23 mouse cellular contexts compared by ENCODE assay signal in the genomic region with DNA sequence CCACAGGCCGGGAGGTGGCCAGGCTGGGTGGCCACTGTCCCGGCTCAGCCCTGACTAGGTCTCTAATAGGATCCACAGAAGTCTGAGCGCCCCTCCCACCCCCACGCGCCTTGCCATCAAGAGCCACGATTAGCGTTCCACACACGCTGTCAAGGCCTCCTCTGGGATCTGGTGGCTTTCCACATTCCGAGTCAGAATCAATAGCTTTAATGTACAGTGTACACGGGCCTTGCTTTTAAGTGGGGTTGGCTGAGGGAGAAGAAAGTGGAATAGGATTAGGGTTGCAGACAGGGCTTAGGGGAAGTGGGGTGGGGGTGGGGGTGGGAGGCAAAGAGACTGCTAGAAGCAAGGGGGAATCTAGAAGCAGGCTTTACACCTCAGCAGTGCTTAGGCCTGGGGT. TPM values are rescaled to one million over a fixed set of nuclear protein-coding genes. Genes with fewer than 3 reads are reported as not detected.
"Had no signal": no experiment of that assay in that cellular context is flagged by ENCODE, and none has a peak within 500 bp of the region (broad histone marks: within the 10 kb centered on the region; RNA-seq: fewer than 3 reads in every experiment).

No protein-coding gene starts in this region.

- H3K4me1 ChIP-seq: liver, embryonic 13.5 days; liver, embryonic 15.5 days; megakaryocyte, embryonic 14.5 days; midbrain, embryonic 12.5 days had no signal

- H3K9me3 ChIP-seq: liver, embryonic 13.5 days; liver, embryonic 15.5 days; lung, embryonic 15.5 days; midbrain, embryonic 12.5 days; neural tube, embryonic 12.5 days; stomach, embryonic 15.5 days had no signal

- H3K27me3 ChIP-seq: liver, embryonic 13.5 days; liver, embryonic 15.5 days; lung, embryonic 15.5 days; megakaryocyte, embryonic 14.5 days; midbrain, embryonic 12.5 days; neural tube, embryonic 12.5 days; stomach, embryonic 15.5 days had no signal

- H3K36me3 ChIP-seq: liver, embryonic 13.5 days; liver, embryonic 15.5 days; lung, embryonic 15.5 days; midbrain, embryonic 12.5 days; neural tube, embryonic 12.5 days; stomach, embryonic 15.5 days had no signal

- H3K9ac ChIP-seq: liver, embryonic 13.5 days; liver, embryonic 15.5 days; liver, postnatal 0 days; lung, embryonic 15.5 days; midbrain, embryonic 12.5 days; neural tube, embryonic 12.5 days; stomach, embryonic 15.5 days had no signal

- ATAC-seq: liver, postnatal 0 days; lung, postnatal 0 days had no signal

- H3K4me2 ChIP-seq: liver, embryonic 11.5 days; liver, embryonic 13.5 days; liver, embryonic 15.5 days; lung, embryonic 15.5 days; midbrain, embryonic 12.5 days; neural tube, embryonic 12.5 days; stomach, embryonic 15.5 days had no signal

- H3K27ac ChIP-seq: liver, embryonic 13.5 days; liver, embryonic 15.5 days; lung, embryonic 15.5 days; macrophage; midbrain, embryonic 12.5 days; neural tube, embryonic 12.5 days; stomach, embryonic 15.5 days; stomach, postnatal 0 days had no signal

- DNase-seq: liver, embryonic 13.5 days; liver, postnatal 0 days; lung, adult 2 months; lung, postnatal 14 days; lung, postnatal 36 days; right cerebral cortex, postnatal 14 days; thymus, adult 2 months; thymus, postnatal 25 days; thymus, postnatal 4 days had no signal

- H3K4me3 ChIP-seq: liver, embryonic 13.5 days; liver, embryonic 15.5 days; lung, embryonic 15.5 days; megakaryocyte, embryonic 14.5 days; midbrain, embryonic 12.5 days; neural tube, embryonic 12.5 days; stomach, embryonic 15.5 days had no signal

RNA-seq across cellular contexts. Expression of a gene that starts 12.8 kb away (rescaled TPM):
- total RNA-seq: megakaryocyte progenitor cell, adult 5-6 weeks; monocyte, adult 5-6 weeks; neutrophil, adult 5-6 weeks had no signal
- polyA plus RNA-seq: liver, embryonic 13.5 days; liver, embryonic 15.5 days; liver, postnatal 0 days; lung, postnatal 0 days; macrophage; spleen, adult 2 months had no signal
